Mouse (Mus musculus): ENCODE data around the gene Lrrc57. TPM values are rescaled to one million over a fixed set of nuclear protein-coding genes. Genes with fewer than 3 reads are reported as not detected.
A peak's percentile ranks its signal among the peaks of the same experiment; 100 is the strongest.
"Not testable (repeated sequence)": the region's sequence is repeated elsewhere in the genome, so short reads cannot be mapped to it uniquely, and the experiment has no call there.

Lrrc57 gene
- polyA plus RNA-seq, 1 experiment from 2014 or later: 31.1 TPM

GRCm38 (mm10) chr2:120575121-120575520 is 34.2 kb downstream of the Lrrc57 start:
- H3K36me3 ChIP-seq (ENCODE audit: control insufficient read depth, insufficient read depth, low read length): peaks cover 2% of the 10 kb centered on the region; the same call in 1 of the 2 replicates
- H3K4me1 ChIP-seq (replicated peaks; ENCODE audit: control insufficient read depth, insufficient read depth, low read length): peaks cover 3% of the 10 kb centered on the region
- H3K9ac ChIP-seq (ENCODE audit: low read length): no peak overlapping the region
- H3K27me3 ChIP-seq (ENCODE audit: control insufficient read depth, insufficient read depth, low read depth, low read length): no peaks in the 10 kb centered on the region
- H3K4me3 ChIP-seq (ENCODE audit: low read length): no peak overlapping the region
- 85% methylated on average over 3 of the region's 3 CpGs for WGBS
- no peak overlapping the region for H3K27ac ChIP-seq (ENCODE audit: low read length)
- ATAC-seq (ENCODE audit: low read depth): no peak
- H3K9me3 ChIP-seq (ENCODE audit: control insufficient read depth, low read length): no peaks in the 10 kb centered on the region
- H3K4me2 ChIP-seq (ENCODE audit: low read depth, low read length): no peak overlapping the region

- not testable (repeated sequence) for H3K36me3 ChIP-seq (ENCODE audit: control insufficient read depth, insufficient read depth, low read length); H3K27ac ChIP-seq (ENCODE audit: low read length); H3K9me3 ChIP-seq (ENCODE audit: control insufficient read depth, low read length); H3K4me1 ChIP-seq (replicated peaks; ENCODE audit: control insufficient read depth, insufficient read depth, low read length); H3K4me2 ChIP-seq (ENCODE audit: low read depth, low read length); ATAC-seq (ENCODE audit: low read depth); H3K4me3 ChIP-seq (ENCODE audit: low read length); H3K9ac ChIP-seq (ENCODE audit: low read length); H3K27me3 ChIP-seq (ENCODE audit: control insufficient read depth, insufficient read depth, low read depth, low read length)
- whole genome bisulfite sequencing: 97% methylated on average over 3 of the region's 3 CpGs
Observed at GRCm38 (mm10) chr2:120572161-120572560, 37.2 kb downstream of the Lrrc57 start.

GRCm38 (mm10) chr2:120571081-120571480 is 38.2 kb downstream of the Lrrc57 start:
- Histone ChIP-seq H3K4me3 (ENCODE audit: low read length) (no peak overlapping the region), H3K9me3 (ENCODE audit: control insufficient read depth, low read length) (no peaks in the 10 kb centered on the region), H3K27me3 (ENCODE audit: control insufficient read depth, insufficient read depth, low read depth, low read length) (no peaks in the 10 kb centered on the region), H3K36me3 (ENCODE audit: control insufficient read depth, insufficient read depth, low read length) (peaks cover 2% of the 10 kb centered on the region; the same call in 1 of the 2 replicates), H3K27ac (ENCODE audit: low read length) (no peak overlapping the region), H3K4me2 (ENCODE audit: low read depth, low read length) (no peak overlapping the region), H3K4me1 (replicated peaks; ENCODE audit: control insufficient read depth, insufficient read depth, low read length) (peaks cover 6% of the 10 kb centered on the region), H3K9ac (ENCODE audit: low read length) (no peak overlapping the region)
- ATAC-seq (ENCODE audit: low read depth): no peak
- WGBS: 94% methylated on average over 3 of the region's 3 CpGs

- Histone ChIP-seq H3K27me3 (ENCODE audit: control insufficient read depth, insufficient read depth, low read depth, low read length) (no peaks in the 10 kb centered on the region), H3K36me3 (ENCODE audit: control insufficient read depth, insufficient read depth, low read length) (peaks cover 2% of the 10 kb centered on the region; the same call in 1 of the 2 replicates), H3K4me1 (replicated peaks; ENCODE audit: control insufficient read depth, insufficient read depth, low read length) (peaks cover 10% of the 10 kb centered on the region), H3K4me2 (ENCODE audit: low read depth, low read length) (peak overlapping the region; percentile 59), H3K9ac (ENCODE audit: low read length) (peak overlapping the region; percentile 85), H3K4me3 (ENCODE audit: low read length) (peak overlapping the region; percentile 67), H3K27ac (ENCODE audit: low read length) (peak overlapping the region; percentile 90), H3K9me3 (ENCODE audit: control insufficient read depth, low read length) (no peaks in the 10 kb centered on the region)
- WGBS: 0% methylated on average over 22 of the region's 22 CpGs
- ATAC-seq (ENCODE audit: low read depth): peak; percentile 73
Observed at GRCm38 (mm10) chr2:120567798-120568320, 41.5 kb downstream of the Lrrc57 start.

- peak within 1 kb of the TSS; percentile 85 for H3K9ac ChIP-seq (ENCODE audit: low read length)
- H3K9me3 ChIP-seq (ENCODE audit: control insufficient read depth, low read length): no peaks in the 10 kb centered on the region
- peak within 1 kb of the TSS; percentile 67 for H3K4me3 ChIP-seq (ENCODE audit: low read length)
- peaks cover 14% of the 10 kb centered on the region for H3K4me1 ChIP-seq (replicated peaks; ENCODE audit: control insufficient read depth, insufficient read depth, low read length)
- peaks cover 2% of the 10 kb centered on the region; the same call in 1 of the 2 replicates for H3K36me3 ChIP-seq (ENCODE audit: control insufficient read depth, insufficient read depth, low read length)
- peak within 1 kb of the TSS; percentile 59 for H3K4me2 ChIP-seq (ENCODE audit: low read depth, low read length)
- peak within 1 kb of the TSS; percentile 90 for H3K27ac ChIP-seq (ENCODE audit: low read length)
- no peaks in the 10 kb centered on the region for H3K27me3 ChIP-seq (ENCODE audit: control insufficient read depth, insufficient read depth, low read depth, low read length)
- under 1% methylated on average over 42 of the region's 42 CpGs for WGBS
- peak; percentile 97 for ATAC-seq (ENCODE audit: low read depth)
Observed at GRCm38 (mm10) chr2:120566886-120567797, 42.2 kb downstream of the Lrrc57 start, which contains the start of gene Snap23. Snap23 (plus strand) TSS chr2:120567671.

DNA sequence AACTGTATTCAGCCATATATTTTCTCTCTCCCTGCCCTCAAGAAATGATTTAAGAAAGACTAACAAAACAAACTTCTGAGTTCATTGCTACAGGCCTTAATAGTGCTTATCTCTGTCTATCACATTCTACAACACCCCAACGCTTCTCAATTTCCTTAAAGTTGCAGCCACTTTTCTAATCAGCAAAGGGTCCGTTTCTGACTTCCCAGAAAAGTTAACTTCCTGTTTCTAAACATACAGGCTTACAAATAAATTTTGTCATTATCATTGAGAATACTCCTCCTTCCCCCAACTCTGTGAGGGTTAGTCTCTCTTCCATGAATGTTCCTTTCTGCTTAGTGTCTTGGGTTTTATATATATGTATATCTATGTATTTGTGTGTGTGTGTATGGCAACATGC is 44.0 kb downstream of the Lrrc57 start:
- Histone ChIP-seq H3K4me2 (ENCODE audit: low read depth, low read length) (no peak overlapping the region), H3K27ac (ENCODE audit: low read length) (no peak overlapping the region), H3K36me3 (ENCODE audit: control insufficient read depth, insufficient read depth, low read length) (no peaks in the 10 kb centered on the region), H3K9me3 (ENCODE audit: control insufficient read depth, low read length) (no peaks in the 10 kb centered on the region), H3K4me3 (ENCODE audit: low read length) (no peak overlapping the region), H3K9ac (ENCODE audit: low read length) (no peak overlapping the region), H3K4me1 (replicated peaks; ENCODE audit: control insufficient read depth, insufficient read depth, low read length) (peaks cover 14% of the 10 kb centered on the region), H3K27me3 (ENCODE audit: control insufficient read depth, insufficient read depth, low read depth, low read length) (no peaks in the 10 kb centered on the region)
- WGBS: 69% methylated on average over 2 of the region's 2 CpGs
- no peak for ATAC-seq (ENCODE audit: low read depth)

DNA sequence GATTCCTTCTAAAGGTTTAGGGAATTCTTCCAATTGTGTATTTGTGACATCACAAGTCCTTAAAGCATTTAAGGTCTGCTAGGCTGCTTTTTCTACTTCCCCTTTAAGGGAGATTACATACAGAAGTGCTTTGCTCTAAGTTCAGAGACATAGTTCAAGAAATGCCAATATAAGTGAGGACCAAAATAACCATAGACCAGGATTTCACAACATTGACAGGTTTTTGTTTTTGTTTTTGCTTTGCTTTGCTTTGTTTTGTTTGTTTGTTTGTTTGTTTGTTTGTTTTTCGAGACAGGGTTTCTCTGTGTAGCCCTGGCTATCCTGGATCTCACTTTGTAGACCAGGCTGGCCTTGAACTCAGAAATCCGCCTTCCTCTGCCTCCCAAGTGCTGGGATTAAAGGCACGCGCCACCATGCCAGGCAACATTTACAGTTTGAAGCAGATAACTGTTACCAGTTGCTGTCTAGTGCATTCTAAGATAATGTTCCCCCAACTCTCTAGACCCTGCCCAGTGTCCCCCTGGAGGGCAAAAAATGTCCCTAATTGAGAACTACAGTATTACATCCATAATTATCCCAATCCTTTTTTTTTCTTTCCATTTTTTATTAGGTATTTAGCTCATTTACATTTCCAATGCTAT is 44.7 kb downstream of the Lrrc57 start:
- H3K4me3 ChIP-seq (ENCODE audit: low read length); H3K9ac ChIP-seq (ENCODE audit: low read length); H3K9me3 ChIP-seq (ENCODE audit: control insufficient read depth, low read length); H3K36me3 ChIP-seq (ENCODE audit: control insufficient read depth, insufficient read depth, low read length); H3K4me2 ChIP-seq (ENCODE audit: low read depth, low read length); H3K27ac ChIP-seq (ENCODE audit: low read length); ATAC-seq (ENCODE audit: low read depth); H3K27me3 ChIP-seq (ENCODE audit: control insufficient read depth, insufficient read depth, low read depth, low read length): not testable (repeated sequence)
- WGBS: 93% methylated on average over 4 of the region's 4 CpGs
- peaks cover 14% of the 10 kb centered on the region for H3K4me1 ChIP-seq (replicated peaks; ENCODE audit: control insufficient read depth, insufficient read depth, low read length)

GRCm38 (mm10) chr2:120563235-120563990 is 45.9 kb downstream of the Lrrc57 start, which contains the start of gene Zfp106:
Zfp106 (minus strand) TSS chr2:120563843.
- H3K36me3 ChIP-seq (ENCODE audit: control insufficient read depth, insufficient read depth, low read length): no peaks in the 10 kb centered on the region
- peak within 1 kb of the TSS; percentile 69 for H3K4me2 ChIP-seq (ENCODE audit: low read depth, low read length)
- under 1% methylated on average over 41 of the region's 50 CpGs for WGBS
- peak within 1 kb of the TSS; percentile 79 for H3K4me3 ChIP-seq (ENCODE audit: low read length)
- no peaks in the 10 kb centered on the region for H3K9me3 ChIP-seq (ENCODE audit: control insufficient read depth, low read length)
- peak within 1 kb of the TSS; percentile 51 for H3K27ac ChIP-seq (ENCODE audit: low read length)
- H3K9ac ChIP-seq (ENCODE audit: low read length): peak within 1 kb of the TSS; percentile 80
- ATAC-seq (ENCODE audit: low read depth): peak; percentile 79
- H3K4me1 ChIP-seq (replicated peaks; ENCODE audit: control insufficient read depth, insufficient read depth, low read length): peaks cover 8% of the 10 kb centered on the region
- no peaks in the 10 kb centered on the region for H3K27me3 ChIP-seq (ENCODE audit: control insufficient read depth, insufficient read depth, low read depth, low read length)

Measured in lung, embryonic 16.5 days (tissue).